Mouse (Mus musculus): ENCODE results near the gene Ephb1. TPM values are rescaled to one million over a fixed set of nuclear protein-coding genes. Genes with fewer than 3 reads are reported as not detected.

Gene Ephb1
- polyA plus RNA-seq, 1 experiment from 2014 or later: 1.6 TPM

DNA sequence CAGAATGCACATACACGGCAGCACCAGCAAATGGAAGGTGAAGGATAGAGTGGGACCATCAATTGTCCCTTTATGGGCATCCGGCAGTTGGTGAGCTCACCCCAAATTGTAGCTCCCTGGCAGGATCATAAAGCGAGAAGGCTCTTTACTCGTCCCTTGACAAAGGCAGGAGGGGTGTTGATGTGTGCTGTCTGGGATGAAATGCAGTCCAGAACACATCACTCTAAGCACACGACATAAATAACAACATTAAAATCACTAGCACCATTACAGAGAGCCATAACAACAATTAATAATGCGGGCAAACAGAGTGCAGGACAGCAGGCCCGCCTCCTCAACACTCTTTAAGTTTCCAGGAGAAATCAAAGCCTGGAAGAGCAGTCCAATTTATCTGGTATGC lies 372.1 kb downstream of the Ephb1 start:
- no peaks in the 10 kb centered on the region for H3K9me3 ChIP-seq (ENCODE audit: control insufficient read depth, low read length)
- H3K36me3 ChIP-seq (ENCODE audit: control insufficient read depth, insufficient read depth, low read length): no peaks in the 10 kb centered on the region
- DNase-seq (ENCODE audit: low spot score): no peak
- H3K9ac ChIP-seq (ENCODE audit: low read length): no peak overlapping the region
- 53% methylated on average over 7 of the region's 7 CpGs for WGBS
- H3K27ac ChIP-seq (replicated peaks; ENCODE audit: low read depth, low read length): no peak overlapping the region
- no peak overlapping the region for H3K4me3 ChIP-seq (ENCODE audit: low read depth, low read length)
- ATAC-seq (ENCODE audit: insufficient number of reproducible peaks, low FRiP score, low TSS enrichment, low read depth): no peak
- no peaks in the 10 kb centered on the region for H3K27me3 ChIP-seq (ENCODE audit: control insufficient read depth, insufficient read depth, low read length)
- H3K4me2 ChIP-seq (ENCODE audit: low read depth, severe bottlenecking): no peak overlapping the region
- no peaks in the 10 kb centered on the region for H3K4me1 ChIP-seq (ENCODE audit: control insufficient read depth, insufficient read depth, low read length)

GRCm38 (mm10) chr9:101981161-101981560 lies 373.3 kb downstream of the Ephb1 start:
- Histone ChIP-seq H3K4me2 (ENCODE audit: low read depth, severe bottlenecking) (no peak overlapping the region), H3K4me3 (ENCODE audit: low read depth, low read length) (no peak overlapping the region), H3K27ac (replicated peaks; ENCODE audit: low read depth, low read length) (no peak overlapping the region), H3K4me1 (ENCODE audit: control insufficient read depth, insufficient read depth, low read length) (no peaks in the 10 kb centered on the region), H3K36me3 (ENCODE audit: control insufficient read depth, insufficient read depth, low read length) (no peaks in the 10 kb centered on the region), H3K9ac (ENCODE audit: low read length) (no peak overlapping the region), H3K9me3 (ENCODE audit: control insufficient read depth, low read length) (no peaks in the 10 kb centered on the region), H3K27me3 (ENCODE audit: control insufficient read depth, insufficient read depth, low read length) (no peaks in the 10 kb centered on the region)
- WGBS: 78% methylated on average over 2 of the region's 2 CpGs
- DNase-seq (ENCODE audit: low spot score) (no peak), ATAC-seq (ENCODE audit: insufficient number of reproducible peaks, low FRiP score, low TSS enrichment, low read depth) (no peak)

- no peaks in the 10 kb centered on the region for H3K9me3 ChIP-seq (ENCODE audit: control insufficient read depth, low read length)
- no peaks in the 10 kb centered on the region for H3K4me1 ChIP-seq (ENCODE audit: control insufficient read depth, insufficient read depth, low read length)
- H3K27me3 ChIP-seq (ENCODE audit: control insufficient read depth, insufficient read depth, low read length): no peaks in the 10 kb centered on the region
- WGBS: 87% methylated on average over 4 of the region's 4 CpGs
- H3K36me3 ChIP-seq (ENCODE audit: control insufficient read depth, insufficient read depth, low read length): no peaks in the 10 kb centered on the region
- no peak overlapping the region for H3K9ac ChIP-seq (ENCODE audit: low read length)
- H3K4me2 ChIP-seq (ENCODE audit: low read depth, severe bottlenecking): no peak overlapping the region
- ATAC-seq (ENCODE audit: insufficient number of reproducible peaks, low FRiP score, low TSS enrichment, low read depth): no peak
- no peak overlapping the region for H3K4me3 ChIP-seq (ENCODE audit: low read depth, low read length)
- no peak overlapping the region for H3K27ac ChIP-seq (replicated peaks; ENCODE audit: low read depth, low read length)
- DNase-seq (ENCODE audit: low spot score): no peak
Observed at GRCm38 (mm10) chr9:101976884-101977465, 377.5 kb downstream of the Ephb1 start.

DNA sequence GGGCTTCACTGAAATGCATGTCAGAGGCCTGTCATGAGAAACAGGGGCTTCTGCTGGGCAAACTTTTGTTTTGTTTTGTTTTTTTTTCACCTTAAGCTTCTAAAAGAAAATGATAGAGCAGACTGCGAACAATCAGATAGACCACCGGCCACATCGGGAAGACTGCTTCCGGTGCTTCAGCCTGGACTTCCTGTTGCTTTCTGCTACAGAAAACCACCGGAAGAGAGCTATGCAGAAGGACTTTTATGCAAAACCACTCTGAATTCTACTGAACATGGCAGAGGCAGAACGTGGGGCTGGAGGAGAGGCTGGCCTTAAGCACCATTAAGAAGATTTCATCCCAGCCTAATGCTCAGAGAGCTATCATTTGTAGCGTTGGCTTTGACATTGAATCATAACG lies 382.2 kb downstream of the Ephb1 start:
- WGBS: 87% methylated on average over 8 of the region's 8 CpGs
- H3K27ac ChIP-seq (replicated peaks; ENCODE audit: low read depth, low read length): no peak overlapping the region
- no peaks in the 10 kb centered on the region for H3K27me3 ChIP-seq (ENCODE audit: control insufficient read depth, insufficient read depth, low read length)
- no peaks in the 10 kb centered on the region for H3K36me3 ChIP-seq (ENCODE audit: control insufficient read depth, insufficient read depth, low read length)
- no peak overlapping the region for H3K4me3 ChIP-seq (ENCODE audit: low read depth, low read length)
- no peaks in the 10 kb centered on the region for H3K4me1 ChIP-seq (ENCODE audit: control insufficient read depth, insufficient read depth, low read length)
- H3K9ac ChIP-seq (ENCODE audit: low read length): no peak overlapping the region
- ATAC-seq (ENCODE audit: insufficient number of reproducible peaks, low FRiP score, low TSS enrichment, low read depth): no peak
- DNase-seq (ENCODE audit: low spot score): no peak
- no peaks in the 10 kb centered on the region for H3K9me3 ChIP-seq (ENCODE audit: control insufficient read depth, low read length)
- H3K4me2 ChIP-seq (ENCODE audit: low read depth, severe bottlenecking): no peak overlapping the region

DNA sequence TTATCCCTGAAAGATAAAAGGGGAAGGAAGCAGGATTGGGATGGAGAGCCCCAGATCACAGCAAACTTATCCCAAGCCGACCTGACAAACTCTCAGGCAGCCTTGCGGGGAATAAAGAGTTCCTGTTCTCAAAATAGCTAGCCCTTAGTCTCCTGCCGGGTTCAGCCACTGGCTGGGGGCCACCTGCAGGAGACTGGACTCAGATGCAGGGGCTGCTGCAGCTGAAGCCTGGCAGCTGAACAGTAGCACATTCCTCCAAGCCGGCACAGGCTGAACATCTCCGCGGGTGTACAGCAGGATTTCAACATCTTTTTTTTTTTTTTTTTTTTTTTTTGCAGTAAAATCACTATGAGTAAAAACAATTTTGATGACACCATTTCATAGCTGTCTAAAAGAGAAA lies 382.7 kb downstream of the Ephb1 start:
- WGBS: 46% methylated on average over 6 of the region's 6 CpGs
- H3K4me3 ChIP-seq (ENCODE audit: low read depth, low read length): no peak overlapping the region
- DNase-seq (ENCODE audit: low spot score) (peak; percentile 42), ATAC-seq (ENCODE audit: insufficient number of reproducible peaks, low FRiP score, low TSS enrichment, low read depth) (no peak)
- H3K4me1 ChIP-seq (ENCODE audit: control insufficient read depth, insufficient read depth, low read length): no peaks in the 10 kb centered on the region
- no peak overlapping the region for H3K9ac ChIP-seq (ENCODE audit: low read length)
- H3K9me3 ChIP-seq (ENCODE audit: control insufficient read depth, low read length): no peaks in the 10 kb centered on the region
- no peaks in the 10 kb centered on the region for H3K27me3 ChIP-seq (ENCODE audit: control insufficient read depth, insufficient read depth, low read length)
- no peak overlapping the region for H3K27ac ChIP-seq (replicated peaks; ENCODE audit: low read depth, low read length)
- H3K4me2 ChIP-seq (ENCODE audit: low read depth, severe bottlenecking): no peak overlapping the region
- no peaks in the 10 kb centered on the region for H3K36me3 ChIP-seq (ENCODE audit: control insufficient read depth, insufficient read depth, low read length)

GRCm38 (mm10) chr9:101956228-101956627 lies 398.3 kb downstream of the Ephb1 start:
- Histone ChIP-seq H3K4me2 (ENCODE audit: low read depth, severe bottlenecking) (no peak overlapping the region), H3K27ac (replicated peaks; ENCODE audit: low read depth, low read length) (no peak overlapping the region), H3K4me3 (ENCODE audit: low read depth, low read length) (no peak overlapping the region), H3K36me3 (ENCODE audit: control insufficient read depth, insufficient read depth, low read length) (no peaks in the 10 kb centered on the region), H3K4me1 (ENCODE audit: control insufficient read depth, insufficient read depth, low read length) (no peaks in the 10 kb centered on the region), H3K27me3 (ENCODE audit: control insufficient read depth, insufficient read depth, low read length) (no peaks in the 10 kb centered on the region), H3K9me3 (ENCODE audit: control insufficient read depth, low read length) (no peaks in the 10 kb centered on the region), H3K9ac (ENCODE audit: low read length) (no peak overlapping the region)
- WGBS: 35% methylated on average over 4 of the region's 4 CpGs
- DNase-seq (ENCODE audit: low spot score) (no peak), ATAC-seq (ENCODE audit: insufficient number of reproducible peaks, low FRiP score, low TSS enrichment, low read depth) (no peak)

- Histone ChIP-seq H3K27me3 (ENCODE audit: control insufficient read depth, insufficient read depth, low read length) (no peaks in the 10 kb centered on the region), H3K4me1 (ENCODE audit: control insufficient read depth, insufficient read depth, low read length) (no peaks in the 10 kb centered on the region), H3K9me3 (ENCODE audit: control insufficient read depth, low read length) (no peaks in the 10 kb centered on the region), H3K36me3 (ENCODE audit: control insufficient read depth, insufficient read depth, low read length) (no peaks in the 10 kb centered on the region), H3K4me2 (ENCODE audit: low read depth, severe bottlenecking) (no peak overlapping the region), H3K9ac (ENCODE audit: low read length) (no peak overlapping the region), H3K4me3 (ENCODE audit: low read depth, low read length) (no peak overlapping the region), H3K27ac (replicated peaks; ENCODE audit: low read depth, low read length) (no peak overlapping the region)
- 86% methylated on average over 4 of the region's 4 CpGs for WGBS
- ATAC-seq (ENCODE audit: insufficient number of reproducible peaks, low FRiP score, low TSS enrichment, low read depth): no peak
- DNase-seq (ENCODE audit: low spot score): no peak
Observed at GRCm38 (mm10) chr9:101954529-101954928, 400.0 kb downstream of the Ephb1 start.

DNA sequence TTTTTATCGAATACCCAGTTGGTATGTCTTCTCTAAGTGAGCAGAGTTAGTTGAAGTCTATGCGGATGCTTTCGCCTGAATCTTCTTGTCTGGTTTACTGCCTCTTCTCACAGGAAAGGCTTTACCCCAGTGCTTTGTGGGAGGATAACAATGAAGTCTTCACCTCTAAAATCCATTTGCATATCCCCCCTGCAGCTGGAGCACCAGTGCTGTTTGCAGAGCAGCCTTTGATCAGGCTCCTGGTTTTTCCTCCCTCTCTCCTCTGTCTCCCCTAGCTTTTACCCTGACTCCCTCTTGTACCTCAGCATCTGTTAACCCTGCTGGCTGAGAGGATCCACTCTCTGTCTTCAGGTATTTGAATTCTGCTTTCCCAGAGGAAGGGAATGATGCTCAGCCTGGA lies 404.4 kb downstream of the Ephb1 start:
- ATAC-seq (ENCODE audit: insufficient number of reproducible peaks, low FRiP score, low TSS enrichment, low read depth): no peak
- no peaks in the 10 kb centered on the region for H3K4me1 ChIP-seq (ENCODE audit: control insufficient read depth, insufficient read depth, low read length)
- DNase-seq (ENCODE audit: low spot score): no peak
- H3K9ac ChIP-seq (ENCODE audit: low read length): no peak overlapping the region
- H3K27ac ChIP-seq (replicated peaks; ENCODE audit: low read depth, low read length): no peak overlapping the region
- 22% methylated on average over 3 of the region's 3 CpGs for WGBS
- H3K4me2 ChIP-seq (ENCODE audit: low read depth, severe bottlenecking): no peak overlapping the region
- H3K4me3 ChIP-seq (ENCODE audit: low read depth, low read length): no peak overlapping the region
- H3K9me3 ChIP-seq (ENCODE audit: control insufficient read depth, low read length): no peaks in the 10 kb centered on the region
- no peaks in the 10 kb centered on the region for H3K36me3 ChIP-seq (ENCODE audit: control insufficient read depth, insufficient read depth, low read length)
- H3K27me3 ChIP-seq (ENCODE audit: control insufficient read depth, insufficient read depth, low read length): no peaks in the 10 kb centered on the region

- DNase-seq (ENCODE audit: low spot score) (no peak), ATAC-seq (ENCODE audit: insufficient number of reproducible peaks, low FRiP score, low TSS enrichment, low read depth) (no peak)
- Histone ChIP-seq H3K27ac (replicated peaks; ENCODE audit: low read depth, low read length) (no peak overlapping the region), H3K4me3 (ENCODE audit: low read depth, low read length) (no peak overlapping the region), H3K4me1 (ENCODE audit: control insufficient read depth, insufficient read depth, low read length) (no peaks in the 10 kb centered on the region), H3K36me3 (ENCODE audit: control insufficient read depth, insufficient read depth, low read length) (no peaks in the 10 kb centered on the region), H3K9me3 (ENCODE audit: control insufficient read depth, low read length) (no peaks in the 10 kb centered on the region), H3K27me3 (ENCODE audit: control insufficient read depth, insufficient read depth, low read length) (no peaks in the 10 kb centered on the region), H3K4me2 (ENCODE audit: low read depth, severe bottlenecking) (no peak overlapping the region), H3K9ac (ENCODE audit: low read length) (no peak overlapping the region)
- WGBS: 96% methylated on average over 4 of the region's 4 CpGs
Observed at GRCm38 (mm10) chr9:101945814-101946213, 408.7 kb downstream of the Ephb1 start.
